Mouse (Mus musculus) hematopoietic stem cell, adult 5-6 weeks (primary cell): ENCODE data around the gene Olfr541. TPM values are rescaled to one million over a fixed set of nuclear protein-coding genes. Genes with fewer than 3 reads are reported as not detected.

Experiments
- total RNA-seq: library from RNA; stranded (forward); fragments of 172-1452, 232-1000 nt; gene quantifications from 2 replicates; pipeline ENCODE4 v1.2.3, GENCODE M21; 2017

Gene Olfr541
- total RNA-seq, 1 experiment from 2014 or later: not detected

Other genes with a start within 250 kb of the Olfr541 start
- gene Olfr533, start 233.9 kb upstream of the Olfr541 start, total RNA-seq: not detected in 2 replicates
- not detected in 2 replicates for gene Olfr535, start 213.1 kb upstream of the Olfr541 start, total RNA-seq
- gene Olfr536, start 189.9 kb upstream of the Olfr541 start, total RNA-seq: not detected in 2 replicates
- gene Olfr538, start 129.4 kb upstream of the Olfr541 start, total RNA-seq: not detected in 2 replicates
- not detected in 2 replicates for gene Olfr46, start 96.0 kb upstream of the Olfr541 start, total RNA-seq
- gene Olfr61, start 68.3 kb upstream of the Olfr541 start, total RNA-seq: not detected in 2 replicates
- gene Olfr53, start 50.8 kb upstream of the Olfr541 start, total RNA-seq: not detected in 2 replicates
- gene Olfr539, start 37.3 kb upstream of the Olfr541 start, total RNA-seq: not detected in 2 replicates
- not detected in 2 replicates for gene Olfr45, start 15.3 kb upstream of the Olfr541 start, total RNA-seq
- not detected in 2 replicates for gene Cyp2e1, start 66.5 kb downstream of the Olfr541 start, total RNA-seq
- 0.88 and 1.8 TPM in 2 replicates for gene Syce1, start 90.6 kb downstream of the Olfr541 start, total RNA-seq
- gene Zfp941, start 124.9 kb downstream of the Olfr541 start, total RNA-seq: 2.4 and 3.4 TPM in 2 replicates
- gene Urah, start 137.8 kb downstream of the Olfr541 start, total RNA-seq: not detected in 2 replicates
- gene Scgb1c1, start 148.3 kb downstream of the Olfr541 start, total RNA-seq: not detected in 2 replicates
- not detected in 2 replicates for gene Odf3, start 150.5 kb downstream of the Olfr541 start, total RNA-seq
- 1.8 and 4.6 TPM in 2 replicates for gene Gm45785, start 159.1 kb downstream of the Olfr541 start, total RNA-seq
- gene Ric8a, start 159.7 kb downstream of the Olfr541 start, total RNA-seq: 49.0 and 66.3 TPM in 2 replicates
- 28.2 and 36.1 TPM in 2 replicates for gene Bet1l, start 160.3 kb downstream of the Olfr541 start, total RNA-seq
- 131 and 147 TPM in 2 replicates for gene Psmd13, start 184.7 kb downstream of the Olfr541 start, total RNA-seq
- gene Sirt3, start 185.0 kb downstream of the Olfr541 start, total RNA-seq: 50.7 and 71.5 TPM in 2 replicates
- gene Cox8b, start 203.2 kb downstream of the Olfr541 start, total RNA-seq: not detected in 2 replicates
- 0.25 and 0.35 TPM in 2 replicates for gene Nlrp6, start 223.6 kb downstream of the Olfr541 start, total RNA-seq
- gene Pgghg, start 244.1 kb downstream of the Olfr541 start, total RNA-seq: 11.2 and 17.7 TPM in 2 replicates